Comparison of ENCODE assay signal across 31 mouse cellular contexts in genomic region chr17:23994667-23995066, GRCm38 (mm10). TPM values are rescaled to one million over a fixed set of nuclear protein-coding genes. Genes with fewer than 3 reads are reported as not detected.
DNase-seq lines count a peak whose midpoint lies in the region; ATAC-seq and TF ChIP-seq lines count a peak whose summit lies in the region.
"Had no signal": no experiment of that assay in that cellular context is flagged by ENCODE, and none has a peak within 500 bp of the region (broad histone marks: within the 10 kb centered on the region; RNA-seq: fewer than 3 reads in every experiment).

No protein-coding gene starts in this region.

- H3K4me1 ChIP-seq in embryonic facial prominence, embryonic 13.5 days: peaks cover 8% of the 10 kb centered on the region
- peaks cover 25% of the 10 kb centered on the region for H3K4me1 ChIP-seq in embryonic facial prominence, embryonic 10.5 days
- H3K4me1 ChIP-seq in neural tube, embryonic 11.5 days (ENCODE audit: control insufficient read depth, insufficient read depth, low read length): no peaks in the 10 kb centered on the region; the same call in 1 of the 2 replicates

- 59% methylated on average over 7 of the region's 7 CpGs for WGBS in embryonic facial prominence, embryonic 13.5 days
- 68% methylated on average over 7 of the region's 7 CpGs for WGBS in embryonic facial prominence, embryonic 10.5 days
- 68% methylated on average over 7 of the region's 7 CpGs for WGBS in neural tube, embryonic 11.5 days

- no peak overlapping the region for H3K4me3 ChIP-seq in embryonic facial prominence, embryonic 13.5 days
- no peak overlapping the region for H3K4me3 ChIP-seq in embryonic facial prominence, embryonic 10.5 days
- no peak overlapping the region for H3K4me3 ChIP-seq in left cerebral cortex, adult 2 months
- no peak overlapping the region for H3K4me3 ChIP-seq in neural tube, embryonic 11.5 days (ENCODE audit: low read depth, low read length)

- H3K4me2 ChIP-seq in embryonic facial prominence, embryonic 13.5 days: no peak overlapping the region
- H3K4me2 ChIP-seq in neural tube, embryonic 11.5 days (ENCODE audit: low read depth): no peak overlapping the region

- intact Hi-C loops in left cerebral cortex, adult 2 months (cut with DNase I): no loop called here

- no peak for TF ChIP-seq CTCF in left cerebral cortex, adult 2 months (IDR thresholded peaks at IDR 0.05)

- no peaks in the 10 kb centered on the region for H3K9me3 ChIP-seq in embryonic facial prominence, embryonic 13.5 days
- no peaks in the 10 kb centered on the region for H3K9me3 ChIP-seq in embryonic facial prominence, embryonic 10.5 days
- no peaks in the 10 kb centered on the region for H3K9me3 ChIP-seq in neural tube, embryonic 11.5 days (ENCODE audit: control insufficient read depth, low read length)
- H3K9me3 ChIP-seq: forebrain, embryonic 13.5 days; forebrain, embryonic 15.5 days; G1E had no signal

- 0 out of 2 replicates have a peak overlapping the region, but pooled peaks have one; percentile 12 for H3K9ac ChIP-seq in embryonic facial prominence, embryonic 13.5 days
- H3K9ac ChIP-seq in neural tube, embryonic 11.5 days (ENCODE audit: low read length): no peak overlapping the region
- H3K9ac ChIP-seq: forebrain, embryonic 13.5 days had no signal

- H3K36me3 ChIP-seq in embryonic facial prominence, embryonic 13.5 days: no peaks in the 10 kb centered on the region
- H3K36me3 ChIP-seq in embryonic facial prominence, embryonic 10.5 days (replicated peaks): no peaks in the 10 kb centered on the region
- no peaks in the 10 kb centered on the region for H3K36me3 ChIP-seq in neural tube, embryonic 11.5 days (ENCODE audit: control insufficient read depth, insufficient read depth, low read length)
- H3K36me3 ChIP-seq: forebrain, embryonic 15.5 days; G1E had no signal

- no peak for ATAC-seq in embryonic facial prominence, embryonic 13.5 days (ENCODE audit: insufficient number of reproducible peaks, insufficient read depth, low FRiP score, low TSS enrichment, low read depth)
- no peak for ATAC-seq in neural tube, embryonic 11.5 days (ENCODE audit: insufficient read depth, low FRiP score, low TSS enrichment)
- ATAC-seq: activated CD4-positive, CD25-positive, alpha-beta regulatory T cell, adult 4 months; CD4-positive, CD25-positive, alpha-beta regulatory T cell, adult 4 months; Patski had no signal

- no peak overlapping the region for H3K27ac ChIP-seq in embryonic facial prominence, embryonic 13.5 days
- H3K27ac ChIP-seq in embryonic facial prominence, embryonic 10.5 days (replicated peaks): no peak overlapping the region
- peak overlapping the region; percentile 42; the same call in 1 of the 2 replicates for H3K27ac ChIP-seq in left cerebral cortex, adult 2 months
- no peak overlapping the region for H3K27ac ChIP-seq in neural tube, embryonic 11.5 days (ENCODE audit: low read depth, low read length)
- H3K27ac ChIP-seq: forebrain, embryonic 13.5 days; forebrain, embryonic 15.5 days had no signal

- no peak for DNase-seq in embryonic facial prominence, embryonic 10.5 days (ENCODE audit: low spot score)
- no peak for DNase-seq in left cerebral cortex, adult 2 months (ENCODE audit: extremely low spot score in 1 of 2, low spot score in 2 of 2)
- no peak for DNase-seq in left cerebral cortex, adult 8-10 months (ENCODE audit: low spot score in 2 of 2)
- DNase-seq in neural tube, embryonic 11.5 days (ENCODE audit: low spot score): peak; percentile 7
- DNase-seq in neural tube, embryonic 10.5 days (ENCODE audit: extremely low spot score, low spot score): no peak
- DNase-seq in brain, adult 2 months (ENCODE audit: low read depth, low spot score): peak; percentile 49
- no peak for DNase-seq in cerebellum, postnatal 14 days
- DNase-seq: adrenal gland, postnatal 10 days; adrenal gland, postnatal 25 days; B cell, adult 2 months; cerebellum, adult 11-12 months; cerebellum, adult 2 months; cerebellum, adult 9-10 months; cerebellum, postnatal 10 days; cerebellum, postnatal 36 days; forebrain, postnatal 0 days had no signal

- H3K27me3 ChIP-seq in embryonic facial prominence, embryonic 13.5 days: 0 out of 2 replicates have a peak, but pooled peaks cover 11% of the 10 kb centered on the region
- peaks cover 12% of the 10 kb centered on the region for H3K27me3 ChIP-seq in embryonic facial prominence, embryonic 10.5 days (replicated peaks; ENCODE audit: low read depth, poor library complexity, severe bottlenecking)
- H3K27me3 ChIP-seq in neural tube, embryonic 11.5 days (ENCODE audit: control insufficient read depth, insufficient read depth, low read length): no peaks in the 10 kb centered on the region
- H3K27me3 ChIP-seq: forebrain, embryonic 15.5 days; Patski had no signal

RNA-seq across cellular contexts. Expression of gene Prss22, which starts 3.2 kb away (rescaled TPM):
- 2.2 and 2.5 TPM in 2 replicates for polyA plus RNA-seq in embryonic facial prominence, embryonic 13.5 days (2015; fragmentation: Nextera tagmentation; extraction: Ambion mirVana)
- 3.0 and 3.6 TPM in 2 replicates for polyA plus RNA-seq in embryonic facial prominence, embryonic 10.5 days (2016; fragmentation: Nextera tagmentation; extraction: Ambion mirVana)
- total RNA-seq in left cerebral cortex, adult 2 months (2021): 1 to 10 TPM in 1 of 2 experiments, under 1 TPM in 1; 0.70 to 1.5 TPM
- total RNA-seq in left cerebral cortex, adult 8-10 months (2022): 1 to 10 TPM in 3 of 4 experiments, under 1 TPM in 1; 0.94 to 1.7 (median 1.1) TPM
- 0.17 TPM in 1 of 2 replicates, not detected in the other for polyA plus RNA-seq in neural tube, embryonic 11.5 days (2014; fragmentation: Nextera tagmentation; extraction: Ambion mirVana)
- total RNA-seq: adrenal gland, adult 18-20 months; adrenal gland, postnatal 10 days; adrenal gland, postnatal 25 days; adrenal gland, postnatal 4 days; CH12.LX; common myeloid progenitor, adult 5-6 weeks; forebrain, postnatal 0 days; G1E had no signal
- polyA plus RNA-seq: activated CD4-positive, CD25-positive, alpha-beta regulatory T cell, adult 4 months; CD4-positive, CD25-positive, alpha-beta regulatory T cell, adult 4 months; cerebellum, adult 2 months; forebrain, embryonic 11.5 days; forebrain, embryonic 13.5 days; forebrain, embryonic 15.5 days; forebrain, postnatal 0 days; G1E had no signal

RNA-seq across cellular contexts. Expression of gene Prss30, which starts 14.3 kb away (rescaled TPM):
- polyA plus RNA-seq in embryonic facial prominence, embryonic 13.5 days (2015; fragmentation: Nextera tagmentation; extraction: Ambion mirVana): 0.18 TPM in 1 of 2 replicates, not detected in the other
- polyA plus RNA-seq in embryonic facial prominence, embryonic 10.5 days (2016; fragmentation: Nextera tagmentation; extraction: Ambion mirVana): not detected in 2 replicates
- 1 to 10 TPM in 1 of 2 experiments, under 1 TPM in 1; 0.45 to 1.1 TPM for total RNA-seq in left cerebral cortex, adult 2 months (2021)
- total RNA-seq in left cerebral cortex, adult 8-10 months (2022): under 1 TPM; 0.25 to 0.96 (median 0.68) TPM
- not detected in 2 replicates for polyA plus RNA-seq in neural tube, embryonic 11.5 days (2014; fragmentation: Nextera tagmentation; extraction: Ambion mirVana)
- total RNA-seq: adrenal gland, postnatal 4 days; common myeloid progenitor, adult 5-6 weeks; G1E had no signal
- polyA plus RNA-seq: CD4-positive, CD25-positive, alpha-beta regulatory T cell, adult 4 months; embryonic facial prominence, embryonic 11.5 days; embryonic facial prominence, embryonic 14.5 days; forebrain, embryonic 11.5 days; forebrain, embryonic 13.5 days; forebrain, embryonic 15.5 days; G1E had no signal

RNA-seq across cellular contexts. Expression of gene Sbpl, which starts 39.6 kb away (rescaled TPM):
- not detected in 2 replicates for polyA plus RNA-seq in embryonic facial prominence, embryonic 13.5 days (2015; fragmentation: Nextera tagmentation; extraction: Ambion mirVana)
- polyA plus RNA-seq in embryonic facial prominence, embryonic 10.5 days (2016; fragmentation: Nextera tagmentation; extraction: Ambion mirVana): not detected in 2 replicates
- total RNA-seq in left cerebral cortex, adult 2 months (2021): not detected
- not detected for total RNA-seq in left cerebral cortex, adult 8-10 months (2022)
- not detected in 2 replicates for polyA plus RNA-seq in neural tube, embryonic 11.5 days (2014; fragmentation: Nextera tagmentation; extraction: Ambion mirVana)
- total RNA-seq: adrenal gland, adult 18-20 months; adrenal gland, postnatal 10 days; adrenal gland, postnatal 25 days; adrenal gland, postnatal 4 days; CH12.LX; common myeloid progenitor, adult 5-6 weeks; forebrain, postnatal 0 days; G1E had no signal
- polyA plus RNA-seq: activated CD4-positive, CD25-positive, alpha-beta regulatory T cell, adult 4 months; CD4-positive, CD25-positive, alpha-beta regulatory T cell, adult 4 months; cerebellum, adult 2 months; embryonic facial prominence, embryonic 11.5 days; embryonic facial prominence, embryonic 14.5 days; forebrain, embryonic 11.5 days; forebrain, embryonic 13.5 days; forebrain, embryonic 15.5 days; forebrain, postnatal 0 days; frontal cortex, adult 2 months; G1E; Patski had no signal

RNA-seq across cellular contexts. Expression of gene Prss27, which starts 43.3 kb away (rescaled TPM):
- 0.28 and 0.38 TPM in 2 replicates for polyA plus RNA-seq in embryonic facial prominence, embryonic 13.5 days (2015; fragmentation: Nextera tagmentation; extraction: Ambion mirVana)
- polyA plus RNA-seq in embryonic facial prominence, embryonic 10.5 days (2016; fragmentation: Nextera tagmentation; extraction: Ambion mirVana): 0.11 and 0.24 TPM in 2 replicates
- not detected for total RNA-seq in left cerebral cortex, adult 2 months (2021)
- total RNA-seq in left cerebral cortex, adult 8-10 months (2022): not detected
- 0.37 TPM in 1 of 2 replicates, not detected in the other for polyA plus RNA-seq in neural tube, embryonic 11.5 days (2014; fragmentation: Nextera tagmentation; extraction: Ambion mirVana)
- total RNA-seq: adrenal gland, postnatal 4 days; CH12.LX; common myeloid progenitor, adult 5-6 weeks; forebrain, postnatal 0 days; G1E had no signal
- polyA plus RNA-seq: activated CD4-positive, CD25-positive, alpha-beta regulatory T cell, adult 4 months; CD4-positive, CD25-positive, alpha-beta regulatory T cell, adult 4 months; cerebellum, adult 2 months; embryonic facial prominence, embryonic 11.5 days; forebrain, postnatal 0 days; frontal cortex, adult 2 months; G1E had no signal

RNA-seq across cellular contexts. Expression of gene Sbp, which starts 53.2 kb away (rescaled TPM):
- not detected in 2 replicates for polyA plus RNA-seq in embryonic facial prominence, embryonic 13.5 days (2015; fragmentation: Nextera tagmentation; extraction: Ambion mirVana)
- polyA plus RNA-seq in embryonic facial prominence, embryonic 10.5 days (2016; fragmentation: Nextera tagmentation; extraction: Ambion mirVana): not detected in 2 replicates
- total RNA-seq in left cerebral cortex, adult 2 months (2021): not detected
- total RNA-seq in left cerebral cortex, adult 8-10 months (2022): not detected
- polyA plus RNA-seq in neural tube, embryonic 11.5 days (2014; fragmentation: Nextera tagmentation; extraction: Ambion mirVana): not detected in 2 replicates
- total RNA-seq: adrenal gland, adult 18-20 months; adrenal gland, postnatal 10 days; adrenal gland, postnatal 25 days; adrenal gland, postnatal 4 days; CH12.LX; common myeloid progenitor, adult 5-6 weeks; forebrain, postnatal 0 days; G1E had no signal
- polyA plus RNA-seq: activated CD4-positive, CD25-positive, alpha-beta regulatory T cell, adult 4 months; CD4-positive, CD25-positive, alpha-beta regulatory T cell, adult 4 months; cerebellum, adult 2 months; embryonic facial prominence, embryonic 11.5 days; embryonic facial prominence, embryonic 14.5 days; forebrain, embryonic 11.5 days; forebrain, embryonic 13.5 days; forebrain, embryonic 15.5 days; forebrain, postnatal 0 days; frontal cortex, adult 2 months; G1E; Patski had no signal

Comparison
In these comparisons a context has a peak if more than half of its experiments do, and no peak if none do; other contexts are left out.
1. DNase-seq: peak in neural tube, embryonic 11.5 days (single experiment) and brain, adult 2 months (single experiment); none in embryonic facial prominence, embryonic 10.5 days (single experiment), left cerebral cortex, adult 2 months (0 of 2), left cerebral cortex, adult 8-10 months (0 of 2), neural tube, embryonic 10.5 days (single experiment) and cerebellum, postnatal 14 days (0 of 2).